Mouse (Mus musculus) spleen, adult 2 months (tissue): ENCODE measurements at regions not wholly inside any gene's neighbourhood (a gene's known extent, or its start where the extent isn't known, plus 50 kb on each side); places are given as distances from the start of the nearest gene placed in this dataset.

Experiments
- DNase-seq, 2 experiments: peaks; one replicate each; pipeline versions ENCODE4 v3.0.0 to v3.0.0-alpha.2; 2012 to 2021; ENCODE audit warnings: low spot score in 2 of 2, low read depth in 1 of 2
- H3K27ac ChIP-seq: fragments of 200-500 bp; 2 replicates; pipeline ENCODE4 v1.5.1; 2012; ENCODE audit warnings: low read length, inconsistent platforms; ENCODE audit not compliant: insufficient read depth
- H3K27me3 ChIP-seq: fragments of 200-500 bp; 2 replicates; pipeline ENCODE4 v1.6.1; 2012; ENCODE audit warnings: mild to moderate bottlenecking, moderate library complexity, low read length, inconsistent platforms; ENCODE audit not compliant: control insufficient read depth, insufficient read depth
- H3K36me3 ChIP-seq: fragments of 200-500 bp; 2 replicates; pipeline ENCODE4 v1.6.1; 2012; ENCODE audit warnings: mild to moderate bottlenecking, low read length, inconsistent platforms; ENCODE audit not compliant: control insufficient read depth, insufficient read depth
- H3K4me1 ChIP-seq: fragments of 200-500 bp; 2 replicates; pipeline ENCODE4 v1.6.1; 2011; ENCODE audit warnings: inconsistent platforms; ENCODE audit not compliant: control insufficient read depth, insufficient read depth, insufficient read length
- H3K4me3 ChIP-seq: fragments of 200-500 bp; 2 replicates; pipeline ENCODE4 v1.5.1; 2011; ENCODE audit warnings: mild to moderate bottlenecking, inconsistent platforms; ENCODE audit not compliant: insufficient read depth, insufficient read length; ENCODE audit errors: extremely low read depth
- CTCF ChIP-seq: fragments of 200-500 bp; IDR thresholded peaks from 2 replicates; pipeline ENCODE4 v1.5.1; 2011; ENCODE audit warnings: mild to moderate bottlenecking, inconsistent platforms; ENCODE audit not compliant: insufficient read depth, insufficient read length, insufficient replicate concordance; ENCODE audit errors: extremely low read depth
- POLR2A ChIP-seq: fragments of 200-500 bp; IDR thresholded peaks from 2 replicates; pipeline ENCODE4 v1.6.1; 2011; ENCODE audit warnings: low read depth, low read length, inconsistent platforms
- WGBS: fragments of 180-500 bp; shearing (Covaris S2); methylation state at CpG from one replicate; pipeline ENCODE4 v1.1.7; 2018; 5-methylcytosine and 5-hydroxymethylcytosine counted together

DNA sequence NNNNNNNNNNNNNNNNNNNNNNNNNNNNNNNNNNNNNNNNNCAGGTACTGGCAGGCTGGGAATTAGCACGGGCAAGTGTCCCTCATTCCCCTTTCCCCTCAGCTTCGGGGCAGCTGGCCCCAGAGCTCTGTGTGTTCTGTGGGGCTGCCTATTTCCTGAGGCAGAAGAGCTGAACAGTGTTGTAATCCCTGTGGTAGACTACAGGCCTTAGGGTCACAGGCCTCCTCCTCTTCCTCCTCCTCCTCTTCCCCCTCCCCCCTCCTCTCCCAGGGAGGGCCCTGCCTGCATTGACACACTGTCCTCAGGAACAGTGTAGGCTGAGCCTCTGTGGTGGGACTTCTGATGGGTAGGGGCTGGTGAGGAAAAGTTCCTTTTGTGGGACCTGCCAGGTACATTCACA is 247.7 kb downstream of the Uaca start:
- no peaks in the 10 kb centered on the region for H3K4me1 ChIP-seq
- H3K36me3 ChIP-seq, result no peaks in the 10 kb centered on the region
- H3K27ac ChIP-seq, result no peak overlapping the region
- TF ChIP-seq CTCF (no peak), POLR2A (no peak)
- WGBS, result 21% methylated on average over 2 of the region's 2 CpGs
- no peaks in the 10 kb centered on the region for H3K27me3 ChIP-seq
- DNase-seq, result no peak
- no peak overlapping the region for H3K4me3 ChIP-seq

DNA sequence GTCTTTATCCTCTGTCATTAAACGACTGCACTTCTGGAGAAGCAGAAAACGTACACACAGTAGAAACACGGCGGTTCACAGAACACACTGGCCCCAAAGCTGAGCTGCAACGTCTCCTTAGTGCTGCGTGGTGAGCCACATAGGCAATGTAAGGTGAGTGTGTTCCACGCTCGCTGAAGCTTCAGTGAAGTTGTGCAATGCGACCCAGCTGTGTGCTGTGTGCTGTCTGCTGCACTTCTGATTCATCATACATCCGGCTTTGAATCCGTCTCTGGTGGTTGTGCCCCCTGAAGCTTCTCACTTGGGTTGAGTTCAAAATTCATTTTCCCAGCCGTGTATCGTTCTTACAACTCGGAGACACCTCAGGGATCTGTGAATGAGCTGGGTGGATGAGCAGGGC is 250.6 kb downstream of the Uaca start:
- WGBS, result 81% methylated on average over 14 of the region's 14 CpGs
- TF ChIP-seq CTCF, result no peak
- no peak for TF ChIP-seq POLR2A
- H3K4me3 ChIP-seq, result no peak overlapping the region
- no peaks in the 10 kb centered on the region for H3K4me1 ChIP-seq
- H3K27ac ChIP-seq, result no peak overlapping the region
- DNase-seq, result no peak
- H3K36me3 ChIP-seq, result no peaks in the 10 kb centered on the region
- H3K27me3 ChIP-seq, result no peaks in the 10 kb centered on the region

DNA sequence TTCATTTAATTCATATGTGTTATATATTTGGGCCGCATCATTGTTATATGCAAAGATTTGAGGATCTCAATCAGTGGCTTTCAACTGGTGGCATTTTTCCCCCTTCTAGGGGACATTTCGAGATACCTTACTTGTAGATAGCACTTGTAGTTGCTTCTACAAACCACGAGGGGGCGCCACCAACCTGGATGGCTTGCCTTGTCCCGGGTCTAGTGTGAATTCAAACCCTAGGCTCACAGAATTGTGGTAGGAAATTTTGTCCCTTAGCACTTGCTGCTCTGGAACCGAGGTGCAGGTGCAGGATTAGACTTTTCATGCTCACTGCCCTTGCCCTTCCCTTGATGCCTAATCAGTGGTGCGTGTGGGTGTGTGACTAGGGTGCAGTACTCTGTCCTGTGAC is 252.2 kb downstream of the Uaca start:
- no peaks in the 10 kb centered on the region for H3K36me3 ChIP-seq
- WGBS, result 13% methylated on average over 7 of the region's 7 CpGs

DNA sequence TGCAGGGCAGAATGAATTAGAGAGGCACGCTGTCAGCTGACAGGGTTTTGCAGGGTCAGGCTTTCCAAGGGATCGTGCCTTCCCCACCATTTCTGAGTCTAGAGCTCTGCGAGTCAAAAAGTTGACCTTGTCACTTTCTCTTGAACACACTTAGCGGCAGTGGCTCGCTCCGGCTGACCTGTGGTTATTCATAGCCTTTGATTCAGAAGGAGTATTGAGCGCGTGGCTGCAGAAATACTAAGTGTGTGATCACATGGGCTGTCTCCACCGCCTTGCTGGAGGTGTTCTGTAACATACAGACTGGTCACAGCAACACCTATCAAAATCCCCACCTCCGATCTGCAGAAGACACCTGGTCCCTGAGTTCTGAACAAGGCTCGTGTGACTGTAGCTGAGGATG is 252.9 kb downstream of the Uaca start:
- Histone ChIP-seq H3K4me1 (no peaks in the 10 kb centered on the region), H3K4me3 (no peak overlapping the region), H3K27ac (no peak overlapping the region), H3K36me3 (no peaks in the 10 kb centered on the region), H3K27me3 (no peaks in the 10 kb centered on the region)
- WGBS, result 82% methylated on average over 11 of the region's 11 CpGs
- DNase-seq, result no peak
- TF ChIP-seq CTCF, result no peak
- TF ChIP-seq POLR2A, result no peak

More for the DNA sequence above, 252.2 kb downstream of the Uaca start:
- Histone ChIP-seq H3K4me1 (no peaks in the 10 kb centered on the region), H3K27me3 (no peaks in the 10 kb centered on the region), H3K4me3 (no peak overlapping the region), H3K27ac (no peak overlapping the region)
- TF ChIP-seq POLR2A, result no peak
- TF ChIP-seq CTCF, result peak; percentile 65; the same call in 1 of the 2 replicates
- DNase-seq, result peak; percentile 38 to 78

DNA sequence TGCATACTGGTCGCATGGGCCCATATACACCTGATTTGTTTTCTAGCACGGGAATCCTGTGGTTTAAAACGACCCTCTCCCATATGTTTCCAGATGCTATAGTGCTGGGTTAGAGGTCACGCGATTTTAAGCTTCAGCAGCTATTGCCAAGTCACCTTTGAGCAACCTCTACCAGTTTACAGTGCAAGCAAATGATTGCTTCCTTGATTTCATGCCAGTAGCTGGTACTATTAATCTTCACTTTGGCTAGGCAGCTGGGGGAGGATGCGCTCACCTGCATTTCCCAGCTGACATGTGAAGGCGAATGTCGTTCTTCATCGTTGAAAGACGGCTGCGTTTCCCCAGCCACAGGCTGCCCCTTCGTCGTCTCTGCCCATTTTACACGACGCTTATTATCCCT is 254.2 kb downstream of the Uaca start:
- Histone ChIP-seq H3K36me3 (no peaks in the 10 kb centered on the region), H3K27ac (no peak overlapping the region), H3K27me3 (no peaks in the 10 kb centered on the region), H3K4me3 (no peak overlapping the region), H3K4me1 (peaks cover 7% of the 10 kb centered on the region; the same call in 1 of the 2 replicates)
- 90% methylated on average over 15 of the region's 15 CpGs for WGBS
- no peak for DNase-seq
- TF ChIP-seq POLR2A, result no peak
- no peak for TF ChIP-seq CTCF

- WGBS, result 37% methylated on average over 12 of the region's 12 CpGs
- H3K27me3 ChIP-seq, result no peaks in the 10 kb centered on the region
Observed at GRCm38 (mm10) chr9:61052621-61053020, 258.3 kb downstream of the Uaca start.

DNA sequence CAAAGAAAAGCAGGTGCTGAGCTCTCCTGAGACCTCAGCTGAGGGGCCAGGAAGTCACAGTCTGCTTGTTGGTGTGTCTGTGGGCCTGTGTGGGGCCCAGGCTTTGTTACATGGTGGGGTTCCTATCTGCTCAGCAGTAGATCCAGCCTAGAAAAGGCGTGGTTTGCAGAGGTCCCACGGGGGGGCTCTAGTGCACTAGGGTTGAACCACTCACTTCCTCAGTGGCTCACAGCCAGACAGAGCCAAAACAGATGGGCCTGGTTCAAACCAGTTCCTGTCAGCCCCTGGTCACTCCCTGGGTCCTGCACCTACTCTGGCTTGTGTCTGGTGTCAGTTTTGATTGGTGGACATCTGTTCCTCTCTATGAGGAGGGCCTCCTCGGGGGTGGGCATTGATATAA is 260.1 kb downstream of the Uaca start:
- H3K4me3 ChIP-seq, result no peak overlapping the region
- TF ChIP-seq CTCF (no peak), POLR2A (no peak)
- no peaks in the 10 kb centered on the region for H3K36me3 ChIP-seq
- 1% methylated on average over 3 of the region's 3 CpGs for WGBS
- no peak overlapping the region for H3K27ac ChIP-seq
- no peaks in the 10 kb centered on the region for H3K27me3 ChIP-seq
- peak; percentile 82 to 89 for DNase-seq
- peaks cover 49% of the 10 kb centered on the region; the same call in 1 of the 2 replicates for H3K4me1 ChIP-seq

More at GRCm38 (mm10) chr9:61052621-61053020, 258.3 kb downstream of the Uaca start:
- Histone ChIP-seq H3K36me3 (no peaks in the 10 kb centered on the region), H3K27ac (no peak overlapping the region), H3K4me1 (peaks cover 43% of the 10 kb centered on the region; the same call in 1 of the 2 replicates), H3K4me3 (no peak overlapping the region)
- DNase-seq, result no peak
- TF ChIP-seq CTCF, result no peak
- TF ChIP-seq POLR2A, result no peak
